Mouse (Mus musculus): ENCODE results near the gene Tmem183a.

The Tmem183a gene

GRCm38 (mm10) chr1:134344005-134344950, 17.5 kb downstream of the Tmem183a start:
- DNase-seq: peak; percentile 59

- no peak for DNase-seq
Observed at GRCm38 (mm10) chr1:134343567-134343966, 18.2 kb downstream of the Tmem183a start.

- DNase-seq: no peak
Observed at GRCm38 (mm10) chr1:134342781-134343310, 18.9 kb downstream of the Tmem183a start.

- DNase-seq: no peak
Observed at GRCm38 (mm10) chr1:134342278-134342664, 19.5 kb downstream of the Tmem183a start.

GRCm38 (mm10) chr1:134341641-134342277, 20.0 kb downstream of the Tmem183a start:
- no peak for DNase-seq

GRCm38 (mm10) chr1:134339757-134340619, 21.8 kb downstream of the Tmem183a start:
- DNase-seq: no peak

GRCm38 (mm10) chr1:134339162-134339561, 22.6 kb downstream of the Tmem183a start:
- no peak for DNase-seq

- DNase-seq: no peak
Observed at GRCm38 (mm10) chr1:134336958-134337710, 24.6 kb downstream of the Tmem183a start.

GRCm38 (mm10) chr1:134335924-134336810, 25.6 kb downstream of the Tmem183a start:
- no peak for DNase-seq

GRCm38 (mm10) chr1:134335211-134335923, 26.4 kb downstream of the Tmem183a start:
- no peak for DNase-seq

- DNase-seq: no peak
Observed at GRCm38 (mm10) chr1:134334111-134334827, 27.5 kb downstream of the Tmem183a start.

- DNase-seq: no peak
Observed at GRCm38 (mm10) chr1:134333371-134334110, 28.2 kb downstream of the Tmem183a start.

GRCm38 (mm10) chr1:134332770-134333271, 29.0 kb downstream of the Tmem183a start, which contains the start of gene Ppfia4:
Ppfia4 (minus strand) TSS chr1:134332928.
- no peak for DNase-seq

GRCm38 (mm10) chr1:134331879-134332635, 29.7 kb downstream of the Tmem183a start:
- DNase-seq: peak; percentile 82

GRCm38 (mm10) chr1:134326841-134327346, 34.9 kb downstream of the Tmem183a start:
- DNase-seq: no peak

- peak; percentile 32 for DNase-seq
Observed at GRCm38 (mm10) chr1:134322591-134322990, 39.2 kb downstream of the Tmem183a start.

GRCm38 (mm10) chr1:134320691-134321301, 41.0 kb downstream of the Tmem183a start:
- no peak for DNase-seq
